In genomic region chr2:173264467-173265128, GRCm38 (mm10) we compare ENCODE assay signal across 9 mouse cellular contexts. TPM values are rescaled to one million over a fixed set of nuclear protein-coding genes. Genes with fewer than 3 reads are reported as not detected.
DNase-seq lines count a peak whose midpoint lies in the region; ATAC-seq and TF ChIP-seq lines count a peak whose summit lies in the region.
"Had no signal": no experiment of that assay in that cellular context is flagged by ENCODE, and none has a peak within 500 bp of the region (broad histone marks: within the 10 kb centered on the region; RNA-seq: fewer than 3 reads in every experiment).

No protein-coding gene starts in this region.

- TF ChIP-seq EP300 in liver, postnatal 0 days (IDR thresholded peaks at IDR 0.05; ENCODE audit: low read depth): no peak

- H3K36me3 ChIP-seq in liver, postnatal 0 days (replicated peaks; ENCODE audit: insufficient read depth, low read length): no peaks in the 10 kb centered on the region
- no peaks in the 10 kb centered on the region for H3K36me3 ChIP-seq in hindbrain, embryonic 10.5 days
- H3K36me3 ChIP-seq in neural tube, embryonic 13.5 days: no peaks in the 10 kb centered on the region

- H3K9ac ChIP-seq in liver, postnatal 0 days (replicated peaks): no peak overlapping the region
- H3K9ac ChIP-seq in neural tube, embryonic 13.5 days: no peak overlapping the region
- H3K9ac ChIP-seq: liver, embryonic 14.5 days had no signal

- H3K9me3 ChIP-seq in liver, postnatal 0 days (ENCODE audit: low read length): no peaks in the 10 kb centered on the region
- no peaks in the 10 kb centered on the region for H3K9me3 ChIP-seq in hindbrain, embryonic 10.5 days
- no peaks in the 10 kb centered on the region for H3K9me3 ChIP-seq in neural tube, embryonic 13.5 days

- no peak overlapping the region for H3K4me2 ChIP-seq in liver, postnatal 0 days (ENCODE audit: low read depth, low read length)
- H3K4me2 ChIP-seq in neural tube, embryonic 13.5 days: 0 out of 2 replicates have a peak overlapping the region, but pooled peaks have one; percentile 0

- no peaks in the 10 kb centered on the region for H3K4me1 ChIP-seq in liver, postnatal 0 days (ENCODE audit: insufficient read depth)
- H3K4me1 ChIP-seq in hindbrain, embryonic 10.5 days (replicated peaks): peaks cover 78% of the 10 kb centered on the region
- peaks cover 99% of the 10 kb centered on the region for H3K4me1 ChIP-seq in neural tube, embryonic 13.5 days (replicated peaks)

- no peak for TF ChIP-seq CTCF in liver, postnatal 0 days (IDR thresholded peaks at IDR 0.05; ENCODE audit: low read depth)
- no peak for TF ChIP-seq CTCF in brain, embryonic 14.5 days (IDR thresholded peaks at IDR 0.05; ENCODE audit: borderline replicate concordance, extremely low read depth, insufficient read depth, insufficient read length)

- ATAC-seq in liver, postnatal 0 days: no peak
- ATAC-seq in neural tube, embryonic 13.5 days (ENCODE audit: low read depth): peak; percentile 29; the same call in 1 of the 2 replicates

- WGBS in liver, postnatal 0 days (ENCODE audit: insufficient replicate concordance): 40% methylated on average over 13 of the region's 13 CpGs
- 27% methylated on average over 13 of the region's 13 CpGs for WGBS in hindbrain, embryonic 10.5 days
- 18% methylated on average over 13 of the region's 13 CpGs for WGBS in neural tube, embryonic 13.5 days

- H3K4me3 ChIP-seq in liver, postnatal 0 days (ENCODE audit: low read depth, low read length): no peak overlapping the region
- H3K4me3 ChIP-seq in hindbrain, embryonic 10.5 days: no peak overlapping the region
- no peak overlapping the region for H3K4me3 ChIP-seq in neural tube, embryonic 13.5 days

- peaks cover 2% of the 10 kb centered on the region; the same call in 1 of the 2 replicates for H3K27me3 ChIP-seq in liver, postnatal 0 days (ENCODE audit: insufficient read depth, low read length)
- H3K27me3 ChIP-seq in hindbrain, embryonic 10.5 days (ENCODE audit: insufficient read depth, poor library complexity, severe bottlenecking): peaks cover 45% of the 10 kb centered on the region; the same call in 1 of the 2 replicates
- no peaks in the 10 kb centered on the region for H3K27me3 ChIP-seq in neural tube, embryonic 13.5 days

- DNase-seq in liver, postnatal 0 days: peak; percentile 32
- no peak for DNase-seq in liver
- peak; percentile 93 for DNase-seq in brain, embryonic 14.5 days (ENCODE audit: low read depth)
- DNase-seq in hindbrain, embryonic 10.5 days (ENCODE audit: low spot score): peak; percentile 45
- peak; percentile 75 to 85 for DNase-seq in kidney, postnatal 4 days
- no peak for DNase-seq in left cerebral cortex, adult 9 months (ENCODE audit: low spot score in 2 of 2)
- DNase-seq in adipocyte (ENCODE audit: low spot score): no peak

- no peak overlapping the region for H3K27ac ChIP-seq in liver, postnatal 0 days (ENCODE audit: low read depth)
- peak overlapping the region; percentile 40; the same call in 1 of the 2 replicates for H3K27ac ChIP-seq in hindbrain, embryonic 10.5 days
- peak overlapping the region; percentile 46 for H3K27ac ChIP-seq in neural tube, embryonic 13.5 days (replicated peaks)
- H3K27ac ChIP-seq: liver, embryonic 14.5 days had no signal

- TF ChIP-seq POLR2A in brain, embryonic 14.5 days (IDR thresholded peaks at IDR 0.05; ENCODE audit: borderline replicate concordance, extremely low read depth, insufficient read depth, insufficient read length, poor library complexity, severe bottlenecking): no peak

RNA-seq across cellular contexts. Expression of gene Pmepa1, which starts 11.7 kb away (rescaled TPM):
- polyA plus RNA-seq in liver, postnatal 0 days (2015; fragmentation: Nextera tagmentation; extraction: Ambion mirVana): 0.21 and 0.36 TPM in 2 replicates
- polyA plus RNA-seq in brain, embryonic 14.5 days (2012; rRNA removed): 25.5 and 31.7 TPM in 2 replicates
- 1.3 and 2.9 TPM in 2 replicates for polyA plus RNA-seq in hindbrain, embryonic 10.5 days (2016; fragmentation: Nextera tagmentation; extraction: Ambion mirVana)
- 5.2 and 6.0 TPM in 2 replicates for polyA plus RNA-seq in neural tube, embryonic 13.5 days (2015; fragmentation: Nextera tagmentation; extraction: Ambion mirVana)

RNA-seq across cellular contexts. Expression of gene Zbp1, which starts 45.9 kb away (rescaled TPM):
- 4.9 and 6.7 TPM in 2 replicates for polyA plus RNA-seq in liver, postnatal 0 days (2015; fragmentation: Nextera tagmentation; extraction: Ambion mirVana)
- 0.18 and 0.40 TPM in 2 replicates for polyA plus RNA-seq in brain, embryonic 14.5 days (2012; rRNA removed)
- 0.17 and 0.73 TPM in 2 replicates for polyA plus RNA-seq in hindbrain, embryonic 10.5 days (2016; fragmentation: Nextera tagmentation; extraction: Ambion mirVana)
- polyA plus RNA-seq in neural tube, embryonic 13.5 days (2015; fragmentation: Nextera tagmentation; extraction: Ambion mirVana): 0.22 and 0.40 TPM in 2 replicates

Comparison
In these comparisons a context has a peak if more than half of its experiments do, and no peak if none do; other contexts are left out.
1. DNase-seq: peak in liver, postnatal 0 days (single experiment), brain, embryonic 14.5 days (single experiment), hindbrain, embryonic 10.5 days (single experiment) and kidney, postnatal 4 days (2 of 2); none in liver (single experiment), left cerebral cortex, adult 9 months (0 of 2) and adipocyte (single experiment).